Comparison of ENCODE assay signal across 8 mouse cellular contexts in genomic region chr6:125484313-125484660, GRCm38 (mm10). TPM values are rescaled to one million over a fixed set of nuclear protein-coding genes. Genes with fewer than 3 reads are reported as not detected.
DNase-seq lines count a peak whose midpoint lies in the region; ATAC-seq and TF ChIP-seq lines count a peak whose summit lies in the region.
"Not testable (repeated sequence)": the region's sequence is repeated elsewhere in the genome, so short reads cannot be mapped to it uniquely, and the experiment has no call there.
"Had no signal": no experiment of that assay in that cellular context is flagged by ENCODE, and none has a peak within 500 bp of the region (broad histone marks: within the 10 kb centered on the region; RNA-seq: fewer than 3 reads in every experiment).

No protein-coding gene starts in this region.

- not testable (repeated sequence) for H3K4me2 ChIP-seq in liver, embryonic 12.5 days; stomach, embryonic 15.5 days

- not testable (repeated sequence) for H3K27me3 ChIP-seq in liver, embryonic 12.5 days (replicated peaks); megakaryocyte, embryonic 14.5 days (replicated peaks); stomach, embryonic 15.5 days (replicated peaks)

- intact Hi-C loops in gastrocnemius, adult 2 months (cut with DNase I): not testable (repeated sequence)

- H3K4me1 ChIP-seq in bone marrow macrophage, adult 2 months (ENCODE audit: control insufficient read depth, insufficient read depth, low read length): peaks cover 71% of the 10 kb centered on the region
- peaks cover 68% of the 10 kb centered on the region for H3K4me1 ChIP-seq in liver, embryonic 12.5 days
- H3K4me1 ChIP-seq in megakaryocyte, embryonic 14.5 days: peaks cover 99% of the 10 kb centered on the region
- H3K4me1 ChIP-seq in stomach, embryonic 15.5 days: peaks cover 32% of the 10 kb centered on the region

- not testable (repeated sequence) for H3K4me3 ChIP-seq in bone marrow macrophage, adult 2 months (ENCODE audit: insufficient read depth, low read length); gastrocnemius, adult 2 months; layer of hippocampus, adult 2 months; liver, embryonic 12.5 days; stomach, embryonic 15.5 days (replicated peaks)
- H3K4me3 ChIP-seq in megakaryocyte, embryonic 14.5 days (replicated peaks): peak overlapping the region; percentile 80

- 66% methylated on average over 10 of the region's 10 CpGs for WGBS in liver, embryonic 12.5 days (ENCODE audit: insufficient replicate concordance)
- WGBS in stomach, embryonic 15.5 days: 89% methylated on average over 10 of the region's 10 CpGs

- not testable (repeated sequence) for H3K9ac ChIP-seq in liver, embryonic 12.5 days; stomach, embryonic 15.5 days

- not testable (repeated sequence) for TF ChIP-seq POLR2A in bone marrow macrophage, adult 2 months (IDR thresholded peaks at IDR 0.05; ENCODE audit: borderline replicate concordance, low read depth, low read length)

- not testable (repeated sequence) for H3K9me3 ChIP-seq in liver, embryonic 12.5 days (replicated peaks); megakaryocyte, embryonic 14.5 days; stomach, embryonic 15.5 days

- not testable (repeated sequence) for H3K36me3 ChIP-seq in liver, embryonic 12.5 days; stomach, embryonic 15.5 days
- H3K36me3 ChIP-seq in megakaryocyte, embryonic 14.5 days (replicated peaks; ENCODE audit: low read length): peaks cover 76% of the 10 kb centered on the region

- peak; percentile 55 for DNase-seq in ES-CJ7 (ENCODE audit: low read depth, low spot score)
- DNase-seq in gastrocnemius, adult 2 months; layer of hippocampus, adult 2 months (ENCODE audit: low spot score in 2 of 2): not testable (repeated sequence)

- ATAC-seq in liver, embryonic 12.5 days: 0 out of 2 replicates have a peak, but pooled peaks have one; percentile 11
- ATAC-seq in stomach, embryonic 15.5 days (ENCODE audit: insufficient read depth, low FRiP score, low read depth): not testable (repeated sequence)

- peak overlapping the region; percentile 21; the same call in 1 of the 2 replicates for H3K27ac ChIP-seq in bone marrow macrophage, adult 2 months (ENCODE audit: insufficient read depth, low read depth, low read length)
- H3K27ac ChIP-seq in gastrocnemius, adult 2 months: peak overlapping the region; percentile 44
- peak overlapping the region; percentile 20; the same call in 1 of the 2 replicates for H3K27ac ChIP-seq in layer of hippocampus, adult 2 months
- H3K27ac ChIP-seq in liver, embryonic 12.5 days: 0 out of 2 replicates have a peak overlapping the region, but pooled peaks have one; percentile 1
- peak overlapping the region; percentile 28; the same call in 1 of the 2 replicates for H3K27ac ChIP-seq in stomach, embryonic 15.5 days

- TF ChIP-seq CTCF in bone marrow macrophage, adult 2 months (IDR thresholded peaks at IDR 0.05; ENCODE audit: low read depth, low read length); gastrocnemius, adult 2 months (IDR thresholded peaks at IDR 0.05); layer of hippocampus, adult 2 months (conservative IDR thresholded peaks at IDR 0.05): not testable (repeated sequence)

RNA-seq across cellular contexts. Expression of gene Cd9, which starts 10.3 kb away (rescaled TPM):
- 321 and 343 TPM in 2 replicates for polyA plus RNA-seq in bone marrow macrophage, adult 2 months (2012; ENCODE audit: insufficient read depth, insufficient read length, missing spikeins)
- total RNA-seq in gastrocnemius, adult 2 months (2021): 10 to 100 TPM; 19.1 to 30.7 TPM
- total RNA-seq in layer of hippocampus, adult 2 months (2021): 10 to 100 TPM; 57.1 to 60.0 TPM
- polyA plus RNA-seq in liver, embryonic 12.5 days (2016; fragmentation: Nextera tagmentation; extraction: Ambion mirVana): 88.3 and 93.3 TPM in 2 replicates
- polyA plus RNA-seq in megakaryocyte, embryonic 14.5 days (2012; ENCODE audit: insufficient read depth, low replicate concordance): 24.2 and 52.6 TPM in 2 replicates
- polyA plus RNA-seq in stomach, embryonic 15.5 days (2015; fragmentation: Nextera tagmentation; extraction: Ambion mirVana): 285 and 317 TPM in 2 replicates
- total RNA-seq: G1E had no signal
- polyA plus RNA-seq: G1E had no signal
